Mouse (Mus musculus) naive thymus-derived CD4-positive, alpha-beta T cell, adult 2 months (primary cell): ENCODE measurements at regions not wholly inside any gene's neighbourhood (a gene's known extent, or its start where the extent isn't known, plus 50 kb on each side); places are given as distances from the start of the nearest gene placed in this dataset.

Experiments
- DNase-seq: peaks from one replicate; pipeline ENCODE4 v3.0.0-alpha.2; 2011; ENCODE audit warnings: low read depth

- DNase-seq: no peak
Observed at GRCm38 (mm10) chr14:25128160-25128547, 330.8 kb upstream of the Zmiz1 start.

- no peak for DNase-seq
Observed at GRCm38 (mm10) chr14:25135371-25135770, 323.6 kb upstream of the Zmiz1 start.

DNA sequence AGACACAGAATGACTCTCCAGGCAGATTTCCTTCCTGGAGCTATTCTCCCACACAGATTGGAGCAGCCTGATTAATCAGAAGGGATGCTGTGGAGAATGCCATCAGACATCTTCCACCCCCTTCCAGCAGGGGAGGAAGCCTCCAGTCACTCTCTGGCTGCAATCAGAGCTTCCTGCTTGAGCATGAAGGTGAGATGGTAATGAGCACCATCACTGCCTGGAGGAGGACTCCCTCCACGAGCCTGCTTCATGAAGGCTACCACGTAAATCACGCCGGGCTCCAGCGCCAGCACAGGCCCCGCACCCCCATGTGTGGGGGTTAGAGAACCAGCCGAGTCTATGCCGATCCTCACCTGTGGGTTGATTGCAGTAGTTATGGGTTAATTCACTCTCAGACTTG, 321.7 kb upstream of the Zmiz1 start:
- no peak for DNase-seq

- no peak for DNase-seq
Observed at GRCm38 (mm10) chr14:25138485-25138884, 320.5 kb upstream of the Zmiz1 start.

- DNase-seq: no peak
Observed at GRCm38 (mm10) chr14:25141933-25142332, 317.1 kb upstream of the Zmiz1 start.

DNA sequence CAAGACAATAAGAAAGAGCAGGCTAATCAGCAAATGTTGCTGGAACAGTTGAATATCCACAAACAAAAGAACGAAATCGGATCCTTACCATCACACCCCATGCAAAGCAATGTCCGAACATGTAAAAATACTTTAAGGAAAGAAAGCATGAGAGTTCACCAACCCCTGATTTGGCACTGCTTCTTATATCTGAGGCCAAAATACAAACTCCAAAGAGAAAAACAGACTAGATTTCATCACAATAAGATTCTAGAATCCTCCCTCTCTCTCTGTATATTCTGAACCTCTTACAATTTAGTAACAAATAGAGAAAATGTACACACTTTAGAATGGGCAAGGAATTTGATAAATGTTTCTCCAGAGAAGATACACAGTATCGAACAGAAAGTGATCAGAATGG, 315.9 kb upstream of the Zmiz1 start:
- DNase-seq: no peak

DNA sequence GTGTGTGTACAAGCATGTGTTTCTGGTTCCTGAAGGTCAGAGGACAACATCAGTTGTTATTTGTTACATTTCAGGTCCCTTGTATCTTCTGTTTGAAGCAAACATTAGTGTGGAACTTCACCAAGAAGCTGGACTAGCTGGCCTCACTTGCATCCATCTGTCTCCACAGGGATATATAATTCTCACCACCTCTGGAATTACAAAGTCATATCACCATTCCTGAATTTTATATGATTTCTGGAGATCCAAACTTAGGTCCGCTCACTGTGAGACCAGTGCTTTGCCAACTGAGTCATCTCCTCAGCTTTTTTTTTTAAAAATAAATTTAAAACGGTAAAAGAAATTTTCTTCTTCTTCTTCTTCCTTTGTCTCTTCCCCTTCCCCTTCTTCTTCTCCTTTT, 311.3 kb upstream of the Zmiz1 start:
- DNase-seq: no peak

DNA sequence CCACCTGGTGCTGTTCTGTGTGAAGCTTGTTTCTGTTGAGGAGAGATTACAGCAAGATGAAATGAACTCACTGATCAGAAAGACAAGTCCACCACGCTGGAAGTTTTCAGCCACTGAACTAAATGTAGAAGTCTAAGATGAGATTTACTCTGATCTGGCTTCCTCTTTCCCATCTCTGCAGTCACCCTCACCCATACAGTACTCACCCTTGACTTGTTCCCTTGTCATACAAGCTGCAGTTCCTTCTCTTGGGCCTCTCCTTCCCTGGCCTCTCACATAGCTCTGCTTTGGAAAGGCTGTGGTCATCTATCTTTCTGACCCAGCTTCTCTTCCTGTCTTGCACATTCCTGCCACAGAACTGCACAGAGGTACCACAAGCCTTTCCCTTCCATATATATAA, 308.0 kb upstream of the Zmiz1 start:
- DNase-seq: no peak

GRCm38 (mm10) chr14:25151485-25151884, 307.5 kb upstream of the Zmiz1 start:
- no peak for DNase-seq

DNA sequence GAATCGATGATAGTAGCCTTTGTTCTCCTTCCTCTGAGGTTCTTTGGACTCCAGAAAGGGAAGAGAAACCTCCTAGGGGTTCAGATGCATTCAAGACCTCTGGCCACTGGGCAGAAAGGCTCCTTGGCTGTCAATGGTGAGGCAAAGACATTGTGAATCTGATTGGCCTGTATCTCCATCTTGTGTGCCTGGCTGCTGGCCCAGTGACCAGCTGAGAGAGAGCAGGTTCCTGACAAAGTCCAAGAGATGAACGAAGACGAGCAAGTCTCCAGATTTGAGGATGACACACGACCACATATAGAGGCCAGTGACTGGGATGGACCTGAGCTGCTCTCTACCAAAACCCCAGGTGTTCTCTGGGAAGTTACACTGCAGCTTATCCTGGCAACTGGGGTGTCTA, 305.4 kb upstream of the Zmiz1 start:
- DNase-seq: no peak

GRCm38 (mm10) chr14:25154180-25154579, 304.8 kb upstream of the Zmiz1 start:
- DNase-seq: no peak

DNA sequence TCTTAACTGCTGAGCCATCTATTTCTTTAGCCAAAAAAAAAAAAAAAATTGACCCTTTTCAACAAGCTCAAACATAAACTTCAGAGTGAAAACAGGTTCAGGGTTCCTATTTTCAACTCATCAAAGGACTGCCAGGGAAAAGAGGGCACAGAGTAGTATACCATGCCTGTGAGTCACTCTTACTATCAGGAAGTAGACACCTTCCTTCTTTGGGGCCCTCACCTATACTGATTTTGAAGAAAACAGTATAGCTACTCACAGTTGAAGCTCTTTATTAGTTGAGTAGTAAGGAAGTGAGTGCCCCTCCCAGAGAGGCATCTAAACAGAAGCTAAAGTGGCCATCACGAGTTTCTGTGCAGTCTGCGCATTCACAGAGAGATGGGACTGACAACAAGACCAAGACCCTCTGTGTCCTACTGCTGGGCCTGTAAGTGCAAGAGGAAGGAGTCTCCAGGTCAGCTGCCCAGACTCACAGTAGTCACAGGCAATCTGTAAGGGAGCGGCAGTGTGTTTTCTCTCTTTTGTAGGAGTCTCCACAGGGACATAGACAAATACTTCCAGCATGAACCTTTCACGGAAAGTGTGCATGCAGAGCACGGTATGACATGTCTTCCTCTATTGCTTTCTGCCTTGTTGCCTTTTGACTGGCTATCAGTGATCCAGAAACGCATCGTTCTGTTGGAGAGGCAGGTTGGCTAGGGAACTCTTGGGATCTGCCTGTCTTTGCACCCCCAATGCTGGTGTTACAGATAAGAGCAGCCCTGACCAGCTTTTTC, 303.8 kb upstream of the Zmiz1 start:
- DNase-seq: no peak

DNA sequence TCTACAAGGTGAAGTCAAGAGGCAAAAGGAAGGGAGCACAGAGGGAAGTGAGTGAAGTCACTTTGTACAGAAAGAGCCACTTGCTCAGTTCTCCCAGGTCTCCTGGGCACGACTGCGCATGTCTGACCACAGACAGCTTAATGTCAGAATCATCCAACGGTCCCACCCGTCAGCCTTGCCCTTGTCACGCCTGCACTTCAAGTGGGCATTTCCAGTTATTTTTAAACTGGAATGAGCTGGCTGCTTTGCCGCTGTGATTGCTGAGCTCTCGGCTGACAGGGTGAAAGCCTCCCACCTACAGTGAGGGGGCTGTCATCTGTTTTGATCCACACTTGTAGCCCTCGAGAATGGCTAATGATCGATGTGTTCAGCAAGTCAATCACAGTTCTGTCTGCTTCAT, 302.8 kb upstream of the Zmiz1 start:
- DNase-seq: peak; percentile 9

DNA sequence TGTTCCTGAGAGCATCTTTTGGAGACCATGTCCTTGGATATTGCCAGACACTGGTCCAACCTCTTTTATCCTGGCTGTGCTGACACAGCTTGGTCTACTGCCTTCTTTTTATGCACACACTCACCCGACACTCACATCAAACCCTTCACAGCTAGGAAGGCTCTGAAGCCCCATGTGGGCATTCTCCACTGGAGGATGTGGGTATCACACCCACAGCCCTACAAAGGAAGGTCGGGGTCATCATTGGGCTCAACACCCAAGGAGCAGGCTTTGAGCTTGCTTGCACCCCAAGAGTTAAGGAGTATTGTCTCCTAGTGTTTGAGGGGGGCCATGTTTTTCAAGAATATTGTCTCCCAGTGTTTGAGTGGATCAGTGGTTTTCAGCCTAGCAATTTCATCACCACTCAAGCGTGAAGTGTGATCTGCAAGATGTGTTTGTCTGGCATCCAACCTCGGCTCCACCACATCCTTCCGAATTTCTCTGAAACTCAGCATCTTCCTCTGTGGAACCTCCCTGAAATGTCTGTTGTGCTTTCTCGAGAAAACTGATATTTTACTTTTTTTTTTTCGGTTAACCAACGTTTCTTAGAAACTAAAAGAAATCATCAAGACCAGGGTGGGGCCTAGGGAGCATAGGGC, 297.2 kb upstream of the Zmiz1 start:
- DNase-seq: peak; percentile 10

GRCm38 (mm10) chr14:25166217-25166616, 292.8 kb upstream of the Zmiz1 start:
- DNase-seq: no peak

- no peak for DNase-seq
Observed at GRCm38 (mm10) chr14:25167604-25168003, 291.4 kb upstream of the Zmiz1 start.

DNA sequence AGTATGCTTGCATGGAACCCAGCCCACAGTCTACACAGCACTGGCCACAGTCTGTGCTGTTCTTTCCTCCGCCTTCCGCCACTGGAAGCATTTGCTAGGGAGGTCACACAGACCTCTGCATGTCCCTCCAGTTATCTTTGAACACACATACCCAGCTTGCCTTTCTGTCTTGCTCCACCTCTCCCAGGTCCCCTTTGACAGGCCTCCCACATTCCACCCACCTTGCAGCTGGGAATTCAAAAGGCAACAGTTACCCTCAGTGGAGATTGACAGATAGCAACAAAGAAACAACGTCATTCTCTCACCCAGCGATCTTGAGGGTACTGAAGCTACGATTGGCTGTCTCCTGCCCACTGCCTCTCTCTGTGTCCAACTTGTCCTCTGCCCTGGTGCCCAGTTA, 290.7 kb upstream of the Zmiz1 start:
- no peak for DNase-seq

DNA sequence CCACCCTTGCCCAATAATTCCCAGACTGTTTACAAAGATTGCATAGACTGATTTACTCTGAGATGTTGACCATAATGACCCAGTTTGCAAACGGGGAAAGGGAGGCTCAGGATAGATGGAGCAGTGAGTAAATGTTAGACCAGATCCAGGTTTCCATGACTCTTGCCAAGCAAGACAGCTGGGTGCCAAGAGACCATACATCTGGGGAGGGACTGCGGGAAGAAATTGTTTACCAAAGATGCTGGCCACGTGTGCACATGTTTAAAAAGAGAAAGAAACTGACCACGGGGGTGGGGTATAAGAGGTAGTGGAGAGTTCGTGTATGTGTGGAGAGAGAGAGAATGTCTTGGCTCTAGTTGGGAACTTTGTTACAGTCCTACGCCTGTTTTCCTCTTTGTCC, 285.7 kb upstream of the Zmiz1 start:
- no peak for DNase-seq

DNA sequence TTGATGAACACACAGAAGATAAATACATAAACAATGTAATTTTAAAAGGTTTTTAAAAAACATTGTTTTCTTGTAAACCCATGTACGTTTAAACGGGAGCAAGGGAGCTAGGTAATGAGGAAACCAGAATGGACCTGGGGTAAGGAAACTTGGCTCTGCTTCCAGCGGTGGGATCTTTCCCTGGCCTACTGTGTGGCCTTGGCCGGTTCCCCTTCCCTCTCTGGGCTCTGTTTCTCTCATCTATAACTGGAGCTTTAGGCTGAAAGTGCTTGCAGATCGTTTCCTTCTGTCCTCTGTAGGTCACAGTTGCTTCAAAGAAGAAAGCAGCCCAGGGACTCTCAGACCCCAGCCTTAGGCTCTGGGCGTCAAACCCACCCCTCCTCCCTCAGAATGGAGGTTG, 285.1 kb upstream of the Zmiz1 start:
- no peak for DNase-seq

GRCm38 (mm10) chr14:25174402-25174801, 284.6 kb upstream of the Zmiz1 start:
- no peak for DNase-seq

DNA sequence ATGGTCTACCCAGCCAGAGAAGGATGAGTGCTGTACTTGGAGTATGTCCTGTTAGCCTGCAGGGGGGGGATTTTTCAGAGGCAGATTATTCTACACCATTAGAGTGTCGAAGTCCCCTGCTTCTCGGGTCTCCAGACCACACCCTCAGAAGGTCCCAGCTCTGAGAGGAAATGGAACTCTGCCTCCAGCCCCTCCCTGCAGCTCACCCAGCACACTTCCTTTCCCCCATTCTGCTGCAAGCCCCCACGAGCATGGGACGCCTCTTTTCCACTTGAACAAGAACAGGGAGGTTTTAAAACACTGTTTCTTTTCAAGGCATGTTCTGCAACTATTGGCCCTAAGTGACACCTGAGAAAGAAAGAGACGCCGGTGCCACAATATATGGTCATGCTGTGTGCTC, 282.8 kb upstream of the Zmiz1 start:
- DNase-seq: no peak

DNA sequence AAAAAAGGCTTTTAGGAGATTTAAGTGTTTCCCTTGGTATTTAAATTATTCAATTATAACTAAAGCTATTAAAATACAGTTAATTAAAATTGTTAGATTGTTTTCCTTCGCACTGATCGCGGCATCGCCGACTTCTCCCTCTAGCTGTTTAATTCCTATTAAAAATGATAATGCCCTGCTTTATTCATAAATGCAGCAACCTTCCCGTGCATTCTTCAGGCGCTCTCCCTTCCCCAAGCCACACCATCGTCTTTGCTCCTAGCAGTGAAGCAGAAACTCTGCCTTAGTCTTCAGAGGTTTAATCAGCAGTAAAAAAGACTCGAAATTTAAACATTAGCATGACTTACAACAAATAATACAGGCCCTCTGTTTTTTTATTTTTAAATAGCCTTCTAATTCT, 278.9 kb upstream of the Zmiz1 start:
- DNase-seq: no peak

DNA sequence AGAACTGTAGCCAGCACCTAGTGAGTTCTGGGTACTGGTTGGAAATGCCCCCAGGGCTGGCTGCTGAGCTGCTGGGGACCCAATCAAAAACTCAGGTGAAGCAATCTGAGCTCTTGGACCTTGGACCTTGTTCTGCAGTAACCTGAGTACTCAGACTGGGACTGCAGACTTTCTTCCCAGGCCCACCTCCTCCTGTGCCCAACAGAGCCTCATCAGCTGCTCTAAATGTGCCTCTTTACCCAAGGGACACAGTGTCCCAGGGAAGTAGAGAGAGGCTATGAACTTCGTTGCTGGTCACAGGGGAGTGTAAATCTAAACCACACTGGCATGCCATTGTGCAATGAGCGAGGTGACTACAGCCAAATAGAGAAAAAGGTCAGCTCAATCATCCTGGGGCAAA, 277.6 kb upstream of the Zmiz1 start:
- no peak for DNase-seq

- DNase-seq: no peak
Observed at GRCm38 (mm10) chr14:25184042-25184441, 274.9 kb upstream of the Zmiz1 start.
